Mouse (Mus musculus) ES-Bruce4 (cell line): Measurements from ENCODE around the gene Fgfr2.

ENCODE experiments used
- CTCF ChIP-seq: IDR thresholded peaks from one replicate; pipeline ENCODE4 v1.8.1; 2011; ENCODE audit warnings: low read depth, low read length
- POLR2A ChIP-seq: IDR thresholded peaks from one replicate; pipeline ENCODE4 v1.8.1; 2011; ENCODE audit warnings: low read length; ENCODE audit not compliant: insufficient read depth

DNA sequence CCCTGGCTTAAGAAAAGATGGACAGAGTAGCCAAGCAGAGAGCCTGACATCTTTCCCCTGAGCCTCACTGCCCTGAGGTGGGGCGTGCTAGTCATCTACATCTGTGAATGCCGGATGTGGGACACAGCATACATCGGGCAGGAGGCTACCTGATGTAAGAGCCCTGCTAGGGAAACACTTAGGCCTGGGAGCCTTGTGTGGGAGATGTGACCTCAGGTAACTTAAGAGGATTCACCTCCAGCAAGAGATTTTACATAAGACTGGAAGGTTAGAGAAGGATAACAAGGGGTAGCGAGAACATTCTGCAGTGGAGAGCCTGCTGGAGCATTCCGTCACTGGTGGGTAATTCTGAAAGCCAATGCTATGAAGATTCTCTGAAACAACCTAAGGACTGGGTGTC lies 876.1 kb downstream of the Fgfr2 start:
- TF ChIP-seq CTCF (no peak), POLR2A (no peak)
